Mouse (Mus musculus): ENCODE data around the gene Pars2. TPM values are rescaled to one million over a fixed set of nuclear protein-coding genes. Genes with fewer than 3 reads are reported as not detected.
A peak's percentile ranks its signal among the peaks of the same experiment; 100 is the strongest.

Gene Pars2
- polyA plus RNA-seq, 1 experiment from 2014 or later: 5.4 TPM

DNA sequence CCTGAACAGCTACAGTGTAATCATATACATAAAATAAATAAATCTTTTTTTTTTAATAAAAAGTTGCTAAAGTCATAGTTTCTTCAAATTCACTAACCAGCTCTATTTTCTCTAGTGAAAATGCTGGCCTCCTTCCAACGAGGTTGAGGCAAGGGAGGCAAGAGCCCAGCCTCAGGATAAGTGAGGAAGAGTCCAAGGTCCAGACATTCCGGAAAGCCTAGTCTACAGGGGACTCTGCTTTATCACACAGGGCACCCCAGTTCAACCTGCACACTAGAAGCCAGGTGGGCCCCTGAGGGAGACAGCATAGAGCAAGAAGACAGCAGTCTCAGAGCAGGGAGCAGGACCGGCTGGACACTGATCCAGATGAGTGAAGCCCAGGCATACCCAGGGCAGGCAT, 29.4 kb upstream of the Pars2 start:
- peaks cover 71% of the 10 kb centered on the region for H3K27me3 ChIP-seq

GRCm38 (mm10) chr4:106622030-106622493, 28.8 kb upstream of the Pars2 start, which contains the start of gene Ttc22:
Gene Ttc22, plus strand, starts transcription at chr4:106622432.
- no peak within 1 kb of the TSS for H3K9ac ChIP-seq
- ATAC-seq (ENCODE audit: low read depth) (no peak), DNase-seq (no peak)
- peaks cover 10% of the 10 kb centered on the region for H3K4me1 ChIP-seq (replicated peaks)
- H3K36me3 ChIP-seq: no peaks in the 10 kb centered on the region
- H3K27me3 ChIP-seq: peaks cover 71% of the 10 kb centered on the region
- WGBS (ENCODE audit: insufficient replicate concordance): 23% methylated on average over 16 of the region's 16 CpGs
- H3K9me3 ChIP-seq (replicated peaks): no peaks in the 10 kb centered on the region
- no peak within 1 kb of the TSS for H3K27ac ChIP-seq
- H3K4me3 ChIP-seq (replicated peaks): no peak within 1 kb of the TSS
- no peak within 1 kb of the TSS for H3K4me2 ChIP-seq

More for the DNA sequence above, 29.4 kb upstream of the Pars2 start:
- no peak overlapping the region for H3K27ac ChIP-seq
- H3K36me3 ChIP-seq: no peaks in the 10 kb centered on the region
- WGBS (ENCODE audit: insufficient replicate concordance): 50% methylated on average over 3 of the region's 3 CpGs
- no peak for ATAC-seq (ENCODE audit: low read depth)
- no peak overlapping the region for H3K4me3 ChIP-seq (replicated peaks)
- peaks cover 13% of the 10 kb centered on the region for H3K4me1 ChIP-seq (replicated peaks)
- no peak for DNase-seq
- H3K9me3 ChIP-seq (replicated peaks): no peaks in the 10 kb centered on the region
- no peak overlapping the region for H3K4me2 ChIP-seq
- H3K9ac ChIP-seq: no peak overlapping the region

DNA sequence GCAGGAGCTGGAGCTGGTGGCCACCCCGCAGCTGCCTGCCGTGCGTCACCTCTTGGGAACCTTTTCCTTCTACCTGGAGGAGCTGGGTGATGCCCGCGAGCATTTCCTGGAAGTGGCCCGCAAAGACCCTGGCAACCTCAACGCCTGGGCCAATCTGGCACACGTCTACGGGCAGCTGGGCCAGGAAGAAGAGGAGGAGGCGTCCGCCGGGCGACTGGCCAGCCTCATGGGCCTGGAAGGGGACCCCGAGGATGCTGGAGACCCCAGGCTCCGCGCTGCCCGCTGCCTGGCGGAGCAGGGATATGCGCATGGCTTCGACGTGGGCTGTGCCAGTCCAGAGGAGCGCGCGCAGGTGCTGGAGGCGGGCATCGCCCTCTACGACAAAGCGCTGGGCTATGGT, 28.2 kb upstream of the Pars2 start:
- Histone ChIP-seq H3K4me2 (no peak overlapping the region), H3K36me3 (no peaks in the 10 kb centered on the region), H3K4me1 (replicated peaks) (peaks cover 3% of the 10 kb centered on the region), H3K4me3 (replicated peaks) (no peak overlapping the region), H3K9me3 (replicated peaks) (no peaks in the 10 kb centered on the region), H3K9ac (no peak overlapping the region), H3K27ac (no peak overlapping the region), H3K27me3 (peaks cover 68% of the 10 kb centered on the region)
- WGBS (ENCODE audit: insufficient replicate concordance): 25% methylated on average over 27 of the region's 28 CpGs
- DNase-seq: no peak
- no peak for ATAC-seq (ENCODE audit: low read depth)

DNA sequence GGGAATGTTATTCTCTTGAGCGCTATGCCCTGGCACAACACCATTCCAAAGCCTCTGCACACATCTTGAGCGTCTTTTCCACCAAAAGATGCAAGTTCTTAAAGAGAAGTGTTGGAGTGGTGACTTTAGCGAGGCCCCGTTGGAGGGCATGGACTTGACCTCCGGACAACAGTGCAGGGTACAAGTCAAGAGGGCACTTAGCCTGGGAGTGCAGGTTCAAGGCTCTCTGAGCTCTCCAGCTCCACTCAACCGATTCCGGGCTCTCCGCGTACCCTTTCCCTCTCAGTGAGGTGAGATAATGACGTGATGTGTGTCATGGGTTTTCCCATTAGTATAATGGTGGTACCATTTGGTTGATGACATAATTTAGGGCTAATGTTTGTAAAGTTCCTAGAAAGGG, 26.6 kb upstream of the Pars2 start:
- Histone ChIP-seq H3K9ac (no peak overlapping the region), H3K4me1 (replicated peaks) (no peaks in the 10 kb centered on the region), H3K4me2 (no peak overlapping the region), H3K27me3 (peaks cover 64% of the 10 kb centered on the region), H3K36me3 (no peaks in the 10 kb centered on the region), H3K9me3 (replicated peaks) (no peaks in the 10 kb centered on the region), H3K27ac (no peak overlapping the region), H3K4me3 (replicated peaks) (no peak overlapping the region)
- 70% methylated on average over 10 of the region's 10 CpGs for WGBS (ENCODE audit: insufficient replicate concordance)
- no peak for DNase-seq
- no peak for ATAC-seq (ENCODE audit: low read depth)

DNA sequence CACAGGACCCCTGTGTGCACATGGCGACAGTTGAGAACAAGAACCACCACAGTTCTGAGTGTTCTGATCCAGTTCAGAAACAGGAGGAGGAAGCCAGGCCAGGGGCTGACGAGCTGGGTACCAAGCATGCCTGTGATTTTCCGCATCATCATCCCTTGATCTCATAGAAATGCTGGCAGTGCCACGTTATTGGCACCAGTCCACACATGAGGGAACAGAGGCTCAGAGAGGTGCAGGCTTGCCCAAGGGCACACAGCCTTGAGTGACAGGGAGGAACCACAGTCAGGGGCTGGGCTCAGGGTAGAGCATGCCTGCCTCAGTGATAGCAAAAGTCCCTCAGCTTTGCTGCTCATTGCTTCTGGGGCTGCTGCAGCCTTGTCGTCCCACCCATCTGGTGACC, 23.1 kb upstream of the Pars2 start:
- peaks cover 46% of the 10 kb centered on the region for H3K27me3 ChIP-seq
- no peaks in the 10 kb centered on the region for H3K9me3 ChIP-seq (replicated peaks)
- ATAC-seq (ENCODE audit: low read depth) (no peak), DNase-seq (no peak)
- no peak overlapping the region for H3K9ac ChIP-seq
- H3K4me1 ChIP-seq (replicated peaks): no peaks in the 10 kb centered on the region
- H3K4me3 ChIP-seq (replicated peaks): no peak overlapping the region
- no peak overlapping the region for H3K27ac ChIP-seq
- H3K4me2 ChIP-seq: no peak overlapping the region
- WGBS (ENCODE audit: insufficient replicate concordance): 66% methylated on average over 5 of the region's 5 CpGs
- H3K36me3 ChIP-seq: no peaks in the 10 kb centered on the region

- H3K27ac ChIP-seq: no peak overlapping the region
- H3K9ac ChIP-seq: no peak overlapping the region
- ATAC-seq (ENCODE audit: low read depth) (no peak), DNase-seq (no peak)
- no peak overlapping the region for H3K4me2 ChIP-seq
- no peaks in the 10 kb centered on the region for H3K4me1 ChIP-seq (replicated peaks)
- no peaks in the 10 kb centered on the region for H3K9me3 ChIP-seq (replicated peaks)
- H3K4me3 ChIP-seq (replicated peaks): no peak overlapping the region
- no peaks in the 10 kb centered on the region for H3K36me3 ChIP-seq
- WGBS (ENCODE audit: insufficient replicate concordance): 29% methylated on average over 9 of the region's 9 CpGs
- H3K27me3 ChIP-seq: peaks cover 44% of the 10 kb centered on the region
Measured at GRCm38 (mm10) chr4:106628650-106629360, 22.1 kb upstream of the Pars2 start.

GRCm38 (mm10) chr4:106629374-106629773, 21.5 kb upstream of the Pars2 start:
- Histone ChIP-seq H3K4me2 (no peak overlapping the region), H3K9me3 (replicated peaks) (no peaks in the 10 kb centered on the region), H3K4me3 (replicated peaks) (no peak overlapping the region), H3K4me1 (replicated peaks) (no peaks in the 10 kb centered on the region), H3K36me3 (no peaks in the 10 kb centered on the region), H3K27ac (no peak overlapping the region), H3K9ac (no peak overlapping the region), H3K27me3 (peaks cover 40% of the 10 kb centered on the region)
- DNase-seq (no peak), ATAC-seq (ENCODE audit: low read depth) (no peak)
- WGBS (ENCODE audit: insufficient replicate concordance): 58% methylated on average over 5 of the region's 5 CpGs

- 31% methylated on average over 14 of the region's 14 CpGs for WGBS (ENCODE audit: insufficient replicate concordance)
- Histone ChIP-seq H3K4me2 (no peak overlapping the region), H3K36me3 (no peaks in the 10 kb centered on the region), H3K27ac (no peak overlapping the region), H3K9me3 (replicated peaks) (no peaks in the 10 kb centered on the region), H3K4me3 (replicated peaks) (no peak overlapping the region), H3K27me3 (peaks cover 28% of the 10 kb centered on the region), H3K9ac (no peak overlapping the region), H3K4me1 (replicated peaks) (no peaks in the 10 kb centered on the region)
- peak; percentile 58 for DNase-seq
- no peak for ATAC-seq (ENCODE audit: low read depth)
Measured at GRCm38 (mm10) chr4:106630333-106631220, 20.3 kb upstream of the Pars2 start.

GRCm38 (mm10) chr4:106632313-106632712, 18.6 kb upstream of the Pars2 start:
- H3K9ac ChIP-seq: no peak overlapping the region
- H3K36me3 ChIP-seq: no peaks in the 10 kb centered on the region
- H3K27me3 ChIP-seq: peaks cover 18% of the 10 kb centered on the region
- DNase-seq: no peak
- H3K4me3 ChIP-seq (replicated peaks): no peak overlapping the region
- no peaks in the 10 kb centered on the region for H3K4me1 ChIP-seq (replicated peaks)
- H3K27ac ChIP-seq: no peak overlapping the region
- ATAC-seq (ENCODE audit: low read depth): no peak
- 47% methylated on average over 1 of the region's 3 CpGs for WGBS (ENCODE audit: insufficient replicate concordance)
- H3K4me2 ChIP-seq: no peak overlapping the region
- H3K9me3 ChIP-seq (replicated peaks): no peaks in the 10 kb centered on the region

- Histone ChIP-seq H3K36me3 (no peaks in the 10 kb centered on the region), H3K4me2 (no peak overlapping the region), H3K27me3 (peaks cover 20% of the 10 kb centered on the region), H3K9me3 (replicated peaks) (no peaks in the 10 kb centered on the region), H3K27ac (no peak overlapping the region), H3K4me3 (replicated peaks) (no peak overlapping the region), H3K4me1 (replicated peaks) (no peaks in the 10 kb centered on the region), H3K9ac (no peak overlapping the region)
- DNase-seq (no peak), ATAC-seq (ENCODE audit: low read depth) (no peak)
- 36% methylated on average over 8 of the region's 8 CpGs for WGBS (ENCODE audit: insufficient replicate concordance)
Measured at GRCm38 (mm10) chr4:106633281-106634085, 17.4 kb upstream of the Pars2 start.

GRCm38 (mm10) chr4:106634086-106634479, 16.8 kb upstream of the Pars2 start:
- no peaks in the 10 kb centered on the region for H3K4me1 ChIP-seq (replicated peaks)
- H3K9me3 ChIP-seq (replicated peaks): no peaks in the 10 kb centered on the region
- H3K36me3 ChIP-seq: no peaks in the 10 kb centered on the region
- H3K4me2 ChIP-seq: no peak overlapping the region
- no peak overlapping the region for H3K4me3 ChIP-seq (replicated peaks)
- ATAC-seq (ENCODE audit: low read depth) (no peak), DNase-seq (no peak)
- no peak overlapping the region for H3K9ac ChIP-seq
- WGBS (ENCODE audit: insufficient replicate concordance): 37% methylated on average over 9 of the region's 9 CpGs
- no peak overlapping the region for H3K27ac ChIP-seq
- H3K27me3 ChIP-seq: peaks cover 20% of the 10 kb centered on the region
